Mouse (Mus musculus) skeletal muscle tissue, adult 2 months (tissue): ENCODE data around the gene Ly6g5b.
"Not testable (repeated sequence)": the region's sequence is repeated elsewhere in the genome, so short reads cannot be mapped to it uniquely, and the experiment has no call there.

Experiments
- DNase-seq: peaks from one replicate; pipeline ENCODE4 v3.0.0-alpha.2; 2012; ENCODE audit warnings: low read depth, low spot score

Gene Ly6g5b

DNA sequence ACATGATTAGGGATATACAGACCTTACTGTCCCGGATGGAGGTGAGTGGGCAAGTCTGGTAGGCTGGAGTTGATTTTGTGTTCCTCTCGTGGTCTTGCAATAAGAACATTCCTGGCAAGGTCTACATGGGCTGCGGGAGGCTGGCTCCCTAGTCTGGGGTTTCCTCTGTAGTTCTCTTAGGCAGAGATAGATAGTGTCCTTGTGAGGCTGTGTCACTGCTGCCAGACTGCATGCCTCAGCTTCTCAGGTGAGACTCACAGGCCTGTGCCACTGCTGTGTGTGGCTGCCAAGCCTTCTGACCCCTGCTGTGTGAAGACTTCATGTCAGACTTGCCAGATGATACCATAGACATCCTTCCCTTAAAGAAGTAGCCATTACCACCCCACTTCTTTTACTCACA, 24.0 kb upstream of the Ly6g5b start:
- DNase-seq, result no peak

DNA sequence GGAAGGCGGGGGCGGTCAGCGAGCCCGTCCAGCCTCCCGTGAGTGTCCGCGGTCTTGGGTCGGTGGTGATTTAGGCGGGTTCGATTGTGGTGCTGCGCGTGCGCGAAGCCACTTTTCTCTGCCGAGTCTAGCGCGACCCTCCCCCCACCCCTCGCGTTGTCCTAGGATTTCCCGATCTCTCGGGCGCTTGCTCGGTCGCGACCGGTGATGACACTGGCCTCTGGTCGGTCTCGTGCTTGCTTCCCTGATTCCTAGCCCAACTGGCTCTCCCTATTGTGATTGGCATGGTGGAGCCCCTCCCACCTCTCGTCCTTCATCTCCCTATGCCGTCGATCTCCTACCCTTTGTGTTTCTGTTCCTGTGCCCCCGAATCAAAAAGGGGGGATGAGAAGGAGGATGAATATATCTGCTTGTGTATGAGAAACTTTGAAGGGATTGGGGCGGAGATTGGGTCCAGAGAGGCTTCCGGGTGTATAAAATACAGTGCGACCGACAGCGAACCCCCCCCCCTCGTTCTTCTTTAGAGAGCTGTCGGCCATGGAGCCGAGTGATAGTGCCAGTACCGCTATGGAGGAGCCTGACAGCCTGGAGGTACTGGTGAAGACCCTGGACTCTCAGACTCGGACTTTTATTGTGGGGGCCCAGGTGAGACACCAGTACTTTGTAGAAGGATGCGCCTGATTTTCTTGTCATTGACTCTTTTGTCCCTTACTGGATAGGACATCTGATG, 20.5 kb upstream of the Ly6g5b start:
- DNase-seq, result no peak

DNA sequence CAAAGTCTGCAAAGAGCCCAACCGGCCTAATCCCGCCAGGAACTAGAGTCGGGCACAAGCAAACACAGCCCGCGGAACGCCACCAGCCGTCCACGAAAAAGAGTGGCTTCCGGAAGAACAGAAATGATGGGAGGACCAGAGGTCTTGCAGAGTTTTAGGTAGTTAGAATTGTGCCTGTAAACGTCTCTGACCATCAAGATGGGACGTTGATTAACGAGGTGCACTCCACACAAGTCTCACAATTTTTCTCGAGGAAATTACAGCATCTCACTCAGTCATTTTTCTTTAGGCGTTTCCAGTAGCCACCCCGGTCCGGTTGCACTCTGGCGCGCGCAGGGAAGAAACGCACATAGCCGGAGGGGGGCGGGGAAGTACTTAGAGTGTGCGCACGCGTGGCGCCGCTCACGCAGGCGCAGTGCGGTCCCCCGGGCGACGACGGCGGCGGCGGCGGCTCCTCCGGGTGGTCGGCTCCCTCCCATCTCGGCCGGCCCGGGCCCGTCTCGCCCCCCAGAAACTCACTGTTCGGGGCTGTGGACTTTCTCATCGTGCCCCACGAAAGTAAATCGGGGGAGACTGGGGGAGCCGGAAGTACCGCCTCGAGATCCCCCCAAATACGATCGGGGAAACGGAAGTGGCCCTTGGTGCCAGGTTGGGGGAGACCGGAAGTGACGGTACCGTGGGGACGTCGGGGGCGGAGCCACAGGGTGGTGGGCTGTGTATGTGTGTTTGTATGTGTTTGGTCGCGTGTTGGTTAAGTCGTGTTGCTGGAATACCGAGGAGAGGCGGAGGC, 19.8 kb upstream of the Ly6g5b start, which contains the start of gene Bag6:
Gene Bag6 (plus strand): TSS at position 378 of the 790 bp plus-strand sequence.
- DNase-seq, result peak; percentile 91

DNA sequence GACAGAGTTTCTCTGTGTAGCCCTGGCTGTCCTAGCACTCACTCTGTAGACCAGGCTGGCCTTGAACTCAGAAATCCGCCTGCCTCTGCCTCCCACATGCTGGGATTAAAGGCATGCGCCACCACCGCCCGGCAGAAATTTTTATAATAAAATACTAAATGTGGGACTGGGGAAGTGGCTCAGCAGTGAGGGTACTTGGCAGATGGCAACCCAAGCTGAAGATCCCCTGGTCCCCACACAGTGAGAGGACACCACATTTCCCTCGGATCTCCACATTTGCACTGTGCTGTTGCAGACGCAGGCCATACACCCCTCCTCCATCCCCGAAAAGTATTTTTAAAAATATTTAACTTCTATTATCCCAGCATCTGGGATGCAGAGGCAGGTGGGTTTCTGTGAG, 18.3 kb upstream of the Ly6g5b start:
- DNase-seq, result no peak

DNA sequence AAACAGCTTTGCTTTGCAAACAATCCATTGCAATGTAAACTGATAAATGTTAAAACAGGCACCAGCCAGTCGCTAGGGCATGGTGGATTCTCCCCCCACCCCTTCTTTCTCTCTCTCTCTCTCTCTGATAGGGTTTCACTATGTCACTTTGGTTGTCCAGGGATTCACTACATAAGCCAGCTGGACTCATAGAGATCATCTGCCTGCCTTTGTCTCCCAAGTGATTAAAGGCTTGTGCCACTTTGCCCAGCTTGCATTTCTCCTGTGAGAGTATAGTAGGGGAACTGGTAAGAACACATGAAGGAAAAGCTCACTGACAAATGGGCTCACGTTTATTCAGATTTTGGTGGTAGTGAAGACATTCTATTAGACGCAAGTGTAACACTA, 16.9 kb upstream of the Ly6g5b start:
- no peak for DNase-seq

DNA sequence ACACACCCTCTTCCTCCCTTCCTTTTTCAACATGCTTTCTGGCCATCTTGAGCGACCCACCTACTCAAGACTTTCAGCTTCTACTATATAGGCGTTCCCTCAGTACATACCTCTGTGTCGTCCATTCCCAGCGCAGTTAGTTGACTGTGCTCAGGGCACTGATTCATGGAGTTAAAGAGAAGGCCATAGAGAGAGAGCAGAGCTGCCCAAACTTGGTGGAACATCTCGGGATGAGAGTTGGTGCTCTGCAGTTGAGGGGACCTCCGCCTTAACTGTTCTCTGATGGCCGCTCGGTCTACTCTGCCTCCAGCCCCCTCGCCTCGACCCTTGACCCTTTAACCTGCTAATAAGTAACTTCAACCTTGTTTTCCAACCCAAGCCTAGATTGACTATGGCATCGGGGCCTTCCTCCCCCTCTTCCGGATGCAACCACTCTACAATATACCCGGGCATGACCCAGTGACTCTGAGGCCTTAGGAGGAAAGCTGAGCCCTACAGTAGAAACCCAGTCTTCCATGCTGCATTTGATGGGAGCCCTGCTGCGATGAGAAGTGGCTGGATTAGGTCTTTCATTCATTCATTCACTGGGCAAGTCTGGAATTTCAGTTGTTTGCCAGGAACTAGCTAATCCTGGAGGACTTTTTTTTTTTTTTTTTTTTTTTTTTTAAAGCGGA, 16.4 kb upstream of the Ly6g5b start, which contains the start of gene Apom:
Gene Apom (minus strand): TSS at position 551 of the 674 bp plus-strand sequence.
- DNase-seq, result no peak

DNA sequence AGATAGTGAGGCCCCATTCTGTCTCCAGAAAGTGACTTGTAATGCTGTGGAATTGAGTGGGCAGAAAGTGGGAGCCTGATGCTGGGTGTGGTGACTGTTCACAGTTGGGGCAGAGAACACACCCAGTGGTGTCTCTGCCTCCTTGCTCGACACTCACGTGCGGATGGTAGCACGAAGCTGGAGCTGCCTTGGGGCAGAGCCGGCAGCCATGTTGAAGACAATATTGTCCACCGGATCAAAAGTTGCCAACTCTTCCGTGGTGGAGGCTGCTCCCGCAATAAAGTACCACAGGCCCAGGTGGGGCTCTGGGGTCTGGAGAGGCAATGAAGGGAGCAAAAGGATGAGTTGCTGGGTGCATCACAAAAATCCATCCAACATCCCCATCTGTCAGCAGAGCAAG, 15.8 kb upstream of the Ly6g5b start:
- no peak for DNase-seq

DNA sequence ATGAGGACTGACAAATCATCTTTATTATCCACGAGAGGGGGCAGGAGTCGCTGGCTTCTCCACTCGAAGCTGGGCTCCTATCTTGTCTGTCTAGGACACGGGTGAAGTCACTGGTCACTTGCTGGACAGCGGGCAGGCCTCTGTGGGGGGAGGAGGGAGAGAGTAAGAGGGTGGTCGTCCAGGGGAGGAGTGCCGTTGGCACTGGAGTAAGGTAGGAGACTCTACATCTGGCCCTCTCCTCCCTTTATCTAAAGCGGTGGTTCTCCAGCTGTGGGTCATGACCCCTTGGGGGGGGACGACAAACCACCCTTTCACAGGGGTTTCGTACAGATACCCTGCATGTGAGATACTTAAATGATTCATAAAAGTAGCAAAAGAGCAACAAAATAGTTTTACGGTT, 13.8 kb upstream of the Ly6g5b start:
- DNase-seq, result no peak

DNA sequence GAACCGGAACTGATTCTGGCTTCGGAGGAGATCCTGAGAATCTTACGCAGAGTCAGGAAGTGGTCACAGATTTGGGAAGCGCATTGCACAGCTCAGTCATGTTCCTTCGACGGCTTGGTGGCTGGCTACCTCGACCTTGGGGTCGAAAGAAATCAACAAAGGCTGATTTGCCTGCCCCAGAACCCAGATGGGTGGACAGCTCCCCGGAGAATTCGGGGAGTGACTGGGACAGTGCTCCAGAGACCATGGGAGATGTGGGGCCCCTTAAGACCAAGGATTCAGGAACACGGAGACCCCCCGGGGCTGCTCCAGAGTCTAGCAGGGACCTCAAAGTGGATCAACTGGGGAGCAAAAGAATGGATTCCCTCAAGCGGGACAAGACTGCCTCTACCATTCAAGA, 11.8 kb upstream of the Ly6g5b start:
- DNase-seq, result no peak

DNA sequence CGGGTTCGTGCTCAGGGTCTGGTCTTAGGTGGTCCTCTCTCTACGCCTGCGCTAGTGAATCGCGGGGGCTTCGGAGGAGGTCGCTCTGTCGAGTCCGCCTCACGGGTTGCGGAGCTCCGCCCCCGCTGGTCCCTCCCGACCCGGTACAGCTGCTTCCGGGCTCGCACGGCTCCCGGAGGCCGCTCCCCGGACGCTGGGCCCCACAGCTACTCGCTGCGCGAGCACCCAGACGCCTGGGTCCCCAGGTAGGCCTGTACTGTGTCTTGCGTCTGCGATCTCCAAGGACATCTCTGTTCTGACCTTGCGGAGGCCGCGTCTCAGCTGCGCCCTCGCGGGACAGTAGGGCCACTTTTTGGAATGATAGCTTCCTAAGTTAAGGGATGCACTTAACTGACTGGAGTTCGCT, 11.0 kb upstream of the Ly6g5b start, which contains the start of gene D17H6S53E:
Gene D17H6S53E (plus strand): TSS at position 168 of the 406 bp plus-strand sequence.
- peak; percentile 60 for DNase-seq

DNA sequence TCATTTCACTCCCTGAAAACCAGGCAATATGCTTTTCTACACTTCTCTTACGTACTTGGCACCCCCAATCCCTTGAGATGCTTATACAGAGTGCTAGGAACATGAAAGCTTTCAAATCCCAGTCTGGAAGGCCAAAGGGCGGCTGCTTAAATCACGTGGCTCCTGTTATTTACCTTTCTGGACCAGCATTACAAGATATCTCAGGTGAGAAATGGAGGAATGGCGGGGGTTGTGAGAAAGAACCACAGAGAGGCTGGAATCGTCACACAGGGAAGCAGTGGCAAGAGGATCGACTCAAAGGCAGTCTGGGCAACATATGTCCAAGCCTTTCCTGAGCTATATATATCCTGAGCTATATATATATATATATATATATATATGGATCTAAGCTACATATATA, 10.3 kb upstream of the Ly6g5b start:
- no peak for DNase-seq

DNA sequence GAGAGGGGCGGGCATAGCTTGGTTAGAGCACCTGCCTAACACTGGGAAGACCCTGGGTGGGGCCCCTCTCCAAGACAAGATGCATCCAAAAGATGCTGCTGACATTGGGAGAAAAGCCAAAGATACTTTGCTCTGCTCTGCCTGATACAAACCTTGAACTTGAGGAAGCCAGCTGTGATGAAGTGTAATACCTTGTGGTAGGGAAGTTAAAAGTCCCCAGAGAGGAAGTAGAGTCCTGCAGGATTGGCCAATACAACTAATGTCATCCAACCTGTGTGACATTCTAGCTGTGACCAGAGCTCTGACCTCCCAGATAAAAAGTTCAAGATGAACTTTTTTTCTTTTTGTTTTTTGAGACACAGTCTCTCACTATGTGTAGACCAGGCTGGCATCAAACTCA, 9.9 kb upstream of the Ly6g5b start:
- no peak for DNase-seq

DNA sequence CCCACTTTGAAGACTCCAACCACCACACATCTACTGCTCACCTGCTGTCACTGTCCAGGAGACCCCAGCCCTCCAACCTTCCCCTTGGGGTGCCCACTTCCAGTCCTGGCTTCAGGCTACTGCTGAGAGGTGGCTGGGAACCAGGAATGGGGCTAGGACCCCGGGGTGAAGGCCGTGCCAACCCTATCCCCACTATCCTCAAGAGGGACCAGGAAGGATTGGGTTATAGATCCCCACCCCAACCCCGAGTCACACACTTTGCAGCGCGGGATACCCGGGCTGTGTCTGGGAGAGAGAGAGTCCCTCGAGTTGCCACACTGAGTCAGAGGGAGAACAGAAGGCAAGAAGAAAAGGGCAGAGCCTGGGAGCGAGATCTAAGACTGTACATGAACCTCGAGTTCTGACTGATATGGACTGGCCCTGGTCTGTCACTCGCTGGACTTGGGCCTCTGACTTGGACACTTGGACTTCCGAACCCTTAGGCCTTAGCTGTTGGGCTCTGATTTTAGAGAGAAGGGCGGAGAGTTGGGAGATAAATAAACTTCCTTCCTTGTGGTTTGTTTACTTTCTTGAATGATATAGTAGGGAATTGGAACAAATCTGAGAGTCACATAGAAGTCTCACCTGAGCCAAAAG, 9.2 kb upstream of the Ly6g5b start:
- DNase-seq, result not testable (repeated sequence)

DNA sequence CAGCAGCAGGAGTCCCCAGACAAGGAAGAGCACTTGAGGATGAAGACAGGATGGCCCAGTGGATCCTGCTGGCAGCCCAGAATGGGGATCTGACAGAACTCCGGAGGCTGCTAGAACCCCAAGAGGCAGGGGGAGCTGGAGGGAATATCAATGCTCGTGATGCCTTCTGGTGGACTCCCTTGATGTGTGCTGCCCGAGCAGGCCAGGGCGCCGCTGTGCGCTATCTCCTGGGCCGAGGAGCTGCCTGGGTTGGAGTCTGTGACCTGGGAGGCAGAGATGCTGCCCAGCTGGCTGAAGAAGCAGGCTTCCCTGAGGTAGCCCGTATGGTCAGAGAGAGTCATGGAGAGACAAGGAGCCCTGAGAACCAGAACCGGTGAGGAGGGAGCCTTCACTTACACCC, 8.1 kb upstream of the Ly6g5b start:
- DNase-seq, result not testable (repeated sequence)

DNA sequence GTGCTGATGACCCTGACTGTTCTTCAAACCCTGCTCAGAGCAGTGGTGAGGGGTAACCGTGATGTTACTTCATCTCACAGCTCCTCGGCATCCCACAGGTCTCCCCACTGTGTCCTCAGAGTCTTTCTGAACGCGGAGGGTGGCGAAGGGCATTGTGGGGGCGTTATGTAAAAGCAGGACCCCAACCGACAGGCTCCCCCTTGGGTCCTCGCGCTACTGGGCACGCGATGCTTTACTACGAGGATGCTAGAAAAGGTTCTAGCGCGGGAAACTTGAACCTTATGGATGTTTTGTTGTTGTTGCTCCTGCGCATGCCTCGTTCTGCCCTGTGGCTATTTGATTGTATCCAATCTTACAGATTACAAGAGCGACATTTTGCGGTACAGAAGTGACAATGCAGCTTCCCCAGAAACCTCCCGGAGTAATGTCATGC, 6.7 kb upstream of the Ly6g5b start, which contains the start of gene Csnk2b:
Gene Csnk2b (minus strand): TSS at position 183 of the 433 bp plus-strand sequence.
- DNase-seq, result peak; percentile 40

DNA sequence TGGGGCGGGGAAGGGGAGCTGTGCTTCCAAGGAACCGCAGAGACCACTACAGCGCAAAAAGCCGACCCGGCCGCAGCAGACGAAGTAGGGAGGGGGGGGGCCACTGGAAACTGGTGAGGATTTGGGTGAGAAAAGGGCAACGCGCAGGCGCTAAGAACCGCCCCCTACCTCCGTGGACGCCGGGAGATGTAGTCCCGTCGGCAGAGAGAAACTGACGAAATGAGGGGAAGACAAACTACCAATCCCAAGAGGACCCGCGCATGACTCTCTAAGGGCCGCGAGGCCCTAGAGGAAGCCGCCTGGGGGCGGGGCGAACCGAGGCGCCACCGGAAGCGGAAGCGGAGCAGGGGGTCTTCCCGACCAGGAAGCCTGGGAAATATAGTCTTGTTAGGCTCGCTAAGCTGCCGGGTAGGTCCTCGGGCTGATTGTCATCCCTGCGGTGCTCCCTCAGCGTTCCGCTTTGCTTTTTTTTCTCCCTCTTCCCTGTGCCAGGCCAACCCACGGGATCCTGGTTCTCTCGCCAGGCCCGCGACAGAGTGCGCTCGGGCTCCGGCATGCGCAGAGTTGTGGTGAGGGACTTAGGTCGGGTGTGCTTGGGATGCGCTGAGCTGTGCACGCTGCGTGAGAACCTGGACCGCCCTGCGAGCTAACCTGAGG, 6.0 kb upstream of the Ly6g5b start, which contains the start of gene Gpank1:
Gene Gpank1 (plus strand): TSS at position 313 of the 657 bp plus-strand sequence.
- DNase-seq, result peak; percentile 98

DNA sequence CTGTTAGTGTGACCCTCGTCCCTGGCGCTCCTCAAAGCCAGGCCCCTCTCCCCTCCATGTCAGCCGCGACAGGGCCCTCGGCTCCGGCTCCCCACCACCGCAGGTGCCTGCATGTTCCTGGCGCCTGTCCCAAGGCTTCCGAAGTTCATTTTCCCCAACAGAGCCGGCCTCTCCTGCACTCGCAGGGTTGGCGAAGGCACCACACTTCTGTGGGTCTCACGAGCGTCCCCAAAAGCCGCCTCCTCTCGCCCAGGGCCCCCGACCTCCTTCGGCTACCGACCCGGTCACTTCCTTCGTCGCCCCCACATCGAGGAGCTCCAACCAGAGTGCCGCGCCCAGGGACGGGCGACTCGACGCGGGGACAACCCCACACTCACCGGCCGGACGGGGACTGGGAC, 5.5 kb upstream of the Ly6g5b start:
- DNase-seq, result peak; percentile 32

DNA sequence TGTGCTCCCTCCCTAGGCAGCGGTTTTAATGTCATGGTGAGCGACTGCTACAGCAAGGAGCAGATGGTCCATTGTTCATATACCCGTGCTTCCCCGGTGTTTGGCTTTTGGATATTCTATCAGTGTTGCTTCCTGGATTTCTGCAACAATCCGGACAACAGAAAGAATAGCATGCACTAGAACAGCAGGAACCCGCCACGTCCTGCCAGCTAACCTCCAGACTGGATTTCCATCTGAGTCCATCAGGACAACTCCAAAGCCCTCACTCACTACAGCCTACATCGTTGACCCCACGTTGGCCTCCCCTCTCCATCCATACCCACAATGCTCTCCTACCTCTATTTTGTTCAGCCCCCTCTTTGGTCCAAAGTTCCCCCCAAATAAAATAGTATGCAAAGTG, 3.5 kb downstream of the Ly6g5b start:
- DNase-seq, result no peak

DNA sequence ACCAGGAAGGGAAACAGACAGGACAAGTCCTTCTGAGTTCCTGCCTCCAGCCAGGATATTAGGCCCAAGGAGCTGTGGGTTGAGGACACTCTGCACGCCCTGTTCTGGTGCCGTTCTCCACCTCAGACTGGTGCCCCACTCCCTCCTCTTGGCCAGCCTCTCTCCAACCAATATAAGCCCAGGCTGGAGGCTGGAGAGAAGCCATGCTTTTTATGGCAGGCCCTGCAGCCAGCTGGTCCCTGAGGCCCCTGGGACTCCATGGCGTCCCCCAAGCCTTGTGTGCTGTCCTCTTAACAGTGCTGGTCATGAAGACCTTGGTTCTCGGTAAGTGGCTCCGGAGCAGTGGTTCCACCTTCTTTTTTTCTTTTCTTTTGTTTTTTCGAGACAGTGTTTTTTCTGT, 7.1 kb downstream of the Ly6g5b start, which contains the start of gene Ly6g5c:
Gene Ly6g5c (plus strand): TSS at position 183 of the 400 bp plus-strand sequence.
- no peak for DNase-seq

DNA sequence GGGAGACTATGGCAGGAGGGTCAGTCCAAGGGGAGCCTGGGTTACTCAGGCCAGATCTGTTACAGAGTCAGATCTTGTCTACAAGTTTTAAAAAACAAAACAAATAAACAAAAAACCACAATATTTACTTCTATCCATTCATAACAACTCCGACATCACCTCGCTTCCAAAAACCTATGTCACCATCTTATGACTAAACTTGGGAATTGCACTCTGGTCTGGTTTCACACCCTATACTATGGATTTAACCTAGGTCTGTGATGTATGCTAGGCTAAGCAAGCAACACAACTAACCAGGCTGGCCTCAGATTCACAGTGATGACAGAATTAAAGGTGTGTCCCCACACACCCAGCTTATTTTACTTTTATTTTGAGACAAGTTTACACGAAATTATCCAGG, 8.7 kb downstream of the Ly6g5b start:
- no peak for DNase-seq
